ENCODE assay signal across 8 mouse cellular contexts in the genomic region with DNA sequence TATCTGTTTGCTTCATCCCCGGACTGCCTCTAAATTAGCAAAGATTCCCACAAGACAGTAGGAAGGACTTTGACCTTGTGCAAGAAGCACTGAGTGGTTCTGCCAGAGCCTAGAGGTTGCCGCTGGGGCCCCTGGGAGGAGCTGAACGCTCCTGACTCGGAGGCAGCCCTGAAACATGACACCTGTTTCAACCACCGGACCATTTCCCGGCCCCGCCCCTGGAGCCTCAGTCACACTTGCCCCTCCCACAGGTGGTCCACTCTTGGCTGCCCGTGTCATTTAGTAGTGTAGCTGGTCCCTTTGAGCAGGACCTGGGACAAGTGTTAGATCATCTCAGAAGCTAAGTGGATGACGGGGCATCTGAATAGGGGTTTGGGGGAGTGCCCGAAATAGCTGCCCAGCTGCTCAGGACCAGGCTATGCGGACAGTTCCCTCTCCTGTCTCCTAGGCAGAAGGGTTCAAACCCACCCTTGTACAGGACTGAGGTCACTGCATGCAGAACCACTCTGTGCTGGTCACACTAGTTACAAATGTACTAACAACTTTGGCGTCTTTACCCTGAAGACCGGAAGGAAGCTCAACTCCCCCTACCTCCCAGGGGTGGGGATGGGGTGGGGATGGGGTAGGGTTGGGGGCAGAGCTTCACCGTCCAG. TPM values are rescaled to one million over a fixed set of nuclear protein-coding genes. Genes with fewer than 3 reads are reported as not detected.
A peak's percentile ranks its signal among the peaks of the same experiment; 100 is the strongest.
DNase-seq lines count a peak whose midpoint lies in the region; ATAC-seq and TF ChIP-seq lines count a peak whose summit lies in the region.

No protein-coding gene starts in this region.

- peak; percentile 63 for DNase-seq in adrenal gland, postnatal 14 days
- no peak for DNase-seq in adrenal gland, postnatal 36 days
- peak; percentile 88 for DNase-seq in ES-E14 (ENCODE audit: low read depth, low spot score)
- DNase-seq in kidney, postnatal 4 days, result peak; percentile 78 to 86
- DNase-seq in thymus, postnatal 14 days, result no peak
- DNase-seq in frontal cortex, adult 2 months (ENCODE audit: extremely low spot score in 1 of 2, low spot score in 1 of 2), result no peak

- 2% methylated on average over 14 of the region's 14 CpGs for WGBS in forebrain, embryonic 12.5 days
- 6% methylated on average over 14 of the region's 14 CpGs for WGBS in stomach, embryonic 14.5 days

- H3K4me2 ChIP-seq in forebrain, embryonic 12.5 days, result peak overlapping the region; percentile 71
- no peak overlapping the region for H3K4me2 ChIP-seq in stomach, embryonic 14.5 days (replicated peaks; ENCODE audit: low read depth, low read length)

- no peak for ATAC-seq in forebrain, embryonic 12.5 days (ENCODE audit: low FRiP score)
- peak; percentile 62 for ATAC-seq in stomach, embryonic 14.5 days (ENCODE audit: insufficient number of reproducible peaks, insufficient read depth, low FRiP score, low read depth)

- no peaks in the 10 kb centered on the region for H3K36me3 ChIP-seq in ES-E14 (ENCODE audit: control insufficient read depth, insufficient read depth, low read length, poor library complexity, severe bottlenecking)
- H3K36me3 ChIP-seq in forebrain, embryonic 12.5 days (replicated peaks), result no peaks in the 10 kb centered on the region
- no peaks in the 10 kb centered on the region for H3K36me3 ChIP-seq in stomach, embryonic 14.5 days (ENCODE audit: control insufficient read depth, insufficient read depth, low read length)

- H3K4me3 ChIP-seq in ES-E14 (ENCODE audit: insufficient read depth in 1 of 2, low read depth in 1 of 2, low read length in 2 of 2, poor library complexity in 1 of 2, severe bottlenecking in 1 of 2), result peak overlapping the region in 1 of 2 experiments; percentile 19; a peak in 2 of 4 replicates
- peak overlapping the region; percentile 46 for H3K4me3 ChIP-seq in forebrain, embryonic 12.5 days (replicated peaks)
- no peak overlapping the region for H3K4me3 ChIP-seq in stomach, embryonic 14.5 days (ENCODE audit: low read depth, low read length)

- H3K9me3 ChIP-seq in ES-E14 (ENCODE audit: control insufficient read depth, insufficient read depth, low read depth, low read length), result no peaks in the 10 kb centered on the region
- no peaks in the 10 kb centered on the region for H3K9me3 ChIP-seq in forebrain, embryonic 12.5 days
- no peaks in the 10 kb centered on the region for H3K9me3 ChIP-seq in stomach, embryonic 14.5 days (ENCODE audit: control insufficient read depth, low read depth, low read length)

- in situ Hi-C loops in ES-E14 (cut with MboI; ENCODE audit: low sequenced_read_pairs in 2 of 2, unreplicated experiment in 2 of 2), result no loop called here

- H3K4me1 ChIP-seq in ES-E14 (ENCODE audit: control insufficient read depth in 2 of 2, insufficient read depth in 2 of 2, low read length in 2 of 2, poor library complexity in 1 of 2), result peaks cover 3 to 19% of the 10 kb centered on the region in 2 experiments; a peak in 3 of 4 replicates
- peaks cover 48% of the 10 kb centered on the region for H3K4me1 ChIP-seq in forebrain, embryonic 12.5 days
- H3K4me1 ChIP-seq in stomach, embryonic 14.5 days (ENCODE audit: control insufficient read depth, insufficient read depth, low read length), result peaks cover 14% of the 10 kb centered on the region

- no peak overlapping the region for H3K27ac ChIP-seq in ES-E14 (ENCODE audit: insufficient read depth, low read depth, low read length, poor library complexity, severe bottlenecking)
- H3K27ac ChIP-seq in forebrain, embryonic 12.5 days, result no peak overlapping the region
- no peak overlapping the region for H3K27ac ChIP-seq in stomach, embryonic 14.5 days (ENCODE audit: low read length)

- peaks cover 60% of the 10 kb centered on the region for H3K27me3 ChIP-seq in forebrain, embryonic 12.5 days
- peaks cover 8% of the 10 kb centered on the region; the same call in 1 of the 2 replicates for H3K27me3 ChIP-seq in stomach, embryonic 14.5 days (ENCODE audit: control insufficient read depth, insufficient read depth, low read length)

- no peak overlapping the region for H3K9ac ChIP-seq in ES-E14 (ENCODE audit: insufficient read depth, low read depth, low read length, poor library complexity, severe bottlenecking)
- H3K9ac ChIP-seq in forebrain, embryonic 12.5 days, result 0 out of 2 replicates have a peak overlapping the region, but pooled peaks have one; percentile 1
- H3K9ac ChIP-seq in stomach, embryonic 14.5 days (replicated peaks; ENCODE audit: low read depth, low read length), result no peak overlapping the region

TF ChIP-seq in ES-E14, 5 proteins besides CTCF, POLR2A, EP300 and RAD21:
- TF ChIP-seq HCFC1 (IDR thresholded peaks at IDR 0.05; ENCODE audit: borderline replicate concordance, insufficient read depth, low read length), result no peak

RNA-seq across cellular contexts. Expression of gene Cntn2, which starts 1.8 kb away (rescaled TPM):
- total RNA-seq in adrenal gland, postnatal 14 days (2021), result 0.07 and 0.94 TPM in 2 replicates
- total RNA-seq in adrenal gland, postnatal 36 days (2021), result not detected
- 2.9 and 4.8 TPM in 2 replicates for total RNA-seq in ES-E14 (2012; rRNA removed)
- 37.0 and 37.5 TPM in 2 replicates for polyA plus RNA-seq in forebrain, embryonic 12.5 days (2016; fragmentation: Nextera tagmentation; extraction: Ambion mirVana)
- 0.67 and 0.73 TPM in 2 replicates for polyA plus RNA-seq in stomach, embryonic 14.5 days (2014; fragmentation: Nextera tagmentation; extraction: Ambion mirVana)
- polyA plus RNA-seq in frontal cortex, adult 2 months (2012; rRNA removed), result 35.6 and 39.8 TPM in 2 replicates

RNA-seq across cellular contexts. Expression of gene Tmem81, which starts 35.3 kb away (rescaled TPM):
- 2.3 and 4.2 TPM in 2 replicates for total RNA-seq in adrenal gland, postnatal 14 days (2021)
- 1 to 10 TPM; 3.1 to 3.9 TPM for total RNA-seq in adrenal gland, postnatal 36 days (2021)
- 4.3 and 6.8 TPM in 2 replicates for total RNA-seq in ES-E14 (2012; rRNA removed)
- 1.4 and 1.6 TPM in 2 replicates for polyA plus RNA-seq in forebrain, embryonic 12.5 days (2016; fragmentation: Nextera tagmentation; extraction: Ambion mirVana)
- polyA plus RNA-seq in stomach, embryonic 14.5 days (2014; fragmentation: Nextera tagmentation; extraction: Ambion mirVana), result 2.0 and 2.3 TPM in 2 replicates
- 5.1 and 6.4 TPM in 2 replicates for polyA plus RNA-seq in frontal cortex, adult 2 months (2012; rRNA removed)

Comparison
In these comparisons a context has a peak if more than half of its experiments do, and no peak if none do; other contexts are left out.
1. DNase-seq: peak in adrenal gland, postnatal 14 days (single experiment), ES-E14 (single experiment) and kidney, postnatal 4 days (2 of 2); none in adrenal gland, postnatal 36 days (0 of 2), thymus, postnatal 14 days (single experiment) and frontal cortex, adult 2 months (0 of 2).